Mouse (Mus musculus) testis, postnatal 14 days (tissue): Measurements from ENCODE around the gene Tnrc6b.

Experiments
- DNase-seq: peaks from one replicate; pipeline ENCODE4 v3.0.0; 2021; ENCODE audit warnings: low spot score

Tnrc6b gene

DNA sequence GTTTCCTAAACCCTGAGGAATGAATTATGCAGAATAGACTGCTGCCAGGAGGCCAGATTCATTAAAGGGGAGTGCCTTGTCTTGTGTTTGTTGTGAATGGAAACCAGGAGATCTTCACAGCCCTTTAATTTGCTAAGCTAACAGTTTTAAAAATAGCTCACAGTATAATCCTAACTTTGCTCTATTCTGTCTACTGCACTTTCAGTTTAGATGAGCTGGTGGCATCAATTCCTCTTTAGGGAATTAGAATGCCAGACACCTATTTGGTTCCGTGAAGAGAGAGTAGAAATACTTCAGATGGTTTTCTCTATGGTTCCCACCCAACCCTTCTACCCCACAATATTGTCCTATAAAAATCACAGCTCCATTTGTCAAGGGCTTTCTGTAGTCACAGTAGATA lies 74.6 kb downstream of the Tnrc6b start:
- DNase-seq, result no peak

DNA sequence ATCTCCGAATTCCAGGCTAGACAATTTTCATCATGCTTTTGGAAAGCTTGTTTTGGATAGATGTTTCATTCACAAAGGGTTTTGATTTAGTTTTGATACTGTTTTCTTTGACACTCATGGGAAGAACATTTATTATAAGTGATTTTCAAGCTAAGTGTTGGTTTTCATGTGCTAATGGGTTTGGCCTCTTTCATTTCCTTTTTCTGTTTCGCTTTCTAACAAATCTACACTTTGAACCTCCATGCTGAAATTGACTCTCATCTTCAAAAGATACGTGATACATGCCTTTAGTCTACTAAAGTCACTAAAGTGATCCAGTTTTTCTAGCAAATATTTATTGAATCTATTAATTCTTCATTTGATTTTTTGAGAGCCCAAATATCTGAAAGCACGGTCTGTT lies 76.6 kb downstream of the Tnrc6b start:
- no peak for DNase-seq

DNA sequence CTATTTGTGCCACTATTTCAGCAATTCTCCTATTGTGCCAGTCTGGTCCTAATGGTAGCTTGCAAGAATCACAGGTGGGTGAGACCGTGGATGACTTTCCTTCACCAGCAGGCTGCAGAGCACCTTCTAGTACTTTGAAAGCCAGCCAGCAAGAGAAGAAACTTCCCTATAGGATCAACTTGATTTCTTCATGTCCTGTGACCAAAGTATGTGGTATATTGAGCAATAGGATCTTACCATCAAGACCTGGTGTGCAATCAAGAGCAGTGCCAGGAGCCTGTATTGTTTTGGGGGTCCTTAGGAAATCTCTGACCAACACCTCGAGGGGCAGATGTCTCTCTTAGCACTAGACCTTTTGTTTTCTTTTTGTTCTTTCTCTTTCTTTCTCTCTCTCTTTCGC lies 81.4 kb downstream of the Tnrc6b start:
- no peak for DNase-seq

DNA sequence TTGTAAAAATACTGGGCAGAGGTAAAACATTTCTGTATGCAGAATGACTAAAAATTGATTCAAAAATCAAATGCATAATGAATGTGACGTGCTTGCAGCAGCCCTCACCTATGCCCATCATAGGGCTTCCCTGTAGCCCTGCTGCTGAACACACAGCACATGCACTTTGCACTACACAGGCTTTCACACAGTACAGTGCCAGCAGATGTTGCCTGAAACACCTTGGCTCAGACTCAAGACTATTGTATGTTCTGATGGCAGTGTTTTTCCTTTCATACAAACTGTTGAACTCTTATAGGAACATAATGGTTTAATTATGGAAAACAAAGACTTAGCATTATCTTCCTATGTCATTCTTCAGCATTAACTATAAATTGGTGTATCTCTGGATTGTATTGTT lies 84.0 kb downstream of the Tnrc6b start:
- no peak for DNase-seq

DNA sequence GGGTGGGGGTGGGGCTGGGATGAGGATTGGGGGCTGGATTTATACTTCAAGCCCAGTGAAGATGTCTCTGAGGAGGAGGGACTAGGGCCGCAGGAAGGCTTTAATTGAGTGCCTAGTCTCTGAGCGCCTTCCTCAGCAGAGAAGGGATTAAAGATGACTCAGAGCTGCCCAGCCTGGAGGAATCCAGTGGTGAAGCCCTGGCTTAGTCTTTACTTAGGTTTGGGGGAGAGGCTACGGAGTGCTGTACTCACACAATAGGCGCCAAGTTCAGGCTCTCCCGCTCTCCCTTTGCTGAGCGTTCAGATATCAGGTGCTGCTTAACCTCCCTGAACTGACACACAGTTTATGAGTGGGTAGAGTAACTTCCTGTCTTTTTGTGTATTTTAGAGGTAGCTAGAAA lies 86.6 kb downstream of the Tnrc6b start:
- DNase-seq, result peak; percentile 12

DNA sequence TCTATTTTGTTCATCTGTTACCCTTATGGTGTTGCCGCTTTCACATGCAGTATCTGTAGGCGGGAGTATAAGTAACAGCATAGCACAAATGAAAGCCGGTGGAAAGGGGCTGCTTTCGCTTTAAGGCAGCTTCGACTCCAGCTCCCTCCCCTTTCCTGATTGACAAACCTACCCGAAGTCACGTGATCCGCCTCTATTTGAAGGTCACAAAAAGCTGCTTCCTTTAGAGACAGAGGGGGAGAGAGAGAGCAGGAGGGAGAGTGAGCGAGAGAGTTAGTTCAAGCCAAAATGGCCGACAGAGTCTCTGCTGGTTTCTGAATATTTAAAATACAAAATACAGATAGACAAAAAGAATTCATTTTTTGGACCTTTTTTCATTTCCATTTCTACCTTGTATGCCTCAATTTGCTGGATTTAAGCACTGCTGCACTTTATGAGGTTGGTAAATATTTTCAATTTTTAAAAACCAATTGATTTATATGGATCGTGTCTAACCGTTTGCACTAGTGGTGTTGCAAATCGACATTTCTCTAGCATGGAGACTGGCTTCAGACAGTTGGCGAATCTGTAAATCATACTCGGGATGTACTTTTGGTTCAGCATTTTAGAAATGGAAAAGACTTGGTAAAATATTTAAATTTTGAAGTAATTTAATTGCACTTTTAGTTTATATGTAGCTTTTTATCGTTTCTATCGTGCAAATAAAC lies 87.4 kb downstream of the Tnrc6b start:
- peak; percentile 89 for DNase-seq

DNA sequence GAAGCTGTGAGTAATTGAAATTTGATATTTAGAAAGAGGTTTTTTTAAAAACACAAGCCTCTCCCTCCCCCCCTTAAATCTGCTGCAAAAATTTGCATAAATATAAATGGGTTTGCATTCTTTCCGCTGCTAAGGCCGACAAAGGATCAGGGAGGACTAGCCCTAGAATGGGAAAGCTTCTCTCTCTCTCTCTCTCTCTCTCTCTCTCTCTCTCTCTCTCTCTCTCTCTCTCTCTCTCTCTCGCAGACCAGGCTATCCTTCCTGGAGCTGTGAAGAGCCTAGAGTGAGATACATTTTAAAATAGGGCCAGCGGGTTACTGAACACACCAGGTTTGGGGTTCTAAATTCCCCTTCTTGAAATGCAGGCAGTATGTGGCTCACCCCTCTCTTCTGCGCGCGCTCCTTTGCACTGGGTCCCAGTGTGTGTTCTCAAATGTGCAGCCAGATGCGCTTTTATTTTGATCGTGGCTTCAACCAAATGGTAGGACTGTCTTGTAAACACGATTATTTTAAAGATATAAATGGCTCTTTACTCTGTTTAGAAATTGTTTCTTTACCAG lies 88.0 kb downstream of the Tnrc6b start:
- no peak for DNase-seq

DNA sequence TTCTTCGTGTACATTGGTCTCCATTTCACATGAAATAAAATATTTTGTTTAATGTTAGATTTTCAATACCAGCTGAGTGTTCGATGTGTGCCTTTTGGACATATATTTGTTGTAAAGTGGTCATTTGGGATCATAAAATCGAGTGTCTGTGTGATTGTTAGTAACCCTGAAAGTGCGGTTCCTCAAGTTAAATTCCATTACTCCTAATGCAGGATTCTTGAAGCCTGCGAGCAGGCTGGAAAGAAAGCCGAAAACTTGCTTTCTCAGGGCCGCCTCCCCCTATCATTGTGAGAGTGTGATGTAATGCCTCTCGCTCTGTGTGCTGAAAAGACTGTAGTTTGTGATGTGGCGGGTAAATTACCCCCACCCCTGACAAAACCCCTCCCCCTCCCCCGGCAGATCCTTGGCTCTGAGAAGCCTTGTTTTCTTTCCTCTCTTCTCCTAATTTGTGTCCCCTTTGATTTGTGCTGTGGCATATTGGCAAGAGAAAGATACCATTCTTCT lies 88.6 kb downstream of the Tnrc6b start:
- no peak for DNase-seq

DNA sequence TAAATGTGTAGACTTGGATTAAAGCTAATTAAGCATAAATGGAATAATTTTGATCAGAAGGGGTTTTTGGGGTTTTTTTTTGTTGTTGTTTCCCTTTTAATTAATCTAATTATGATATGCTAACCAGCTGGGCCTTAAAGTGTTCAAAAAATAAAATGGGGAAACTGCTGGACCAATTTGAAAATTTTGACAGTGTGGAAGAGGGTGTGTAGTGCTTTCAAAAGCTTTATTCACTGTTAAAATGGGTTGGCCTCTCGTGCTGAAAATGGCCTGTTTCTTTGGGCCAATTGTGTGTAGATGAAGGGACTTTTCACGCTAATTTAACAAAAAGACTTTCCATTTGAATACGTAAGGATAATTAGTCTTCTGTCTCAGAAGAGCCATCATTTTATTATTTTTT lies 89.1 kb downstream of the Tnrc6b start:
- no peak for DNase-seq

DNA sequence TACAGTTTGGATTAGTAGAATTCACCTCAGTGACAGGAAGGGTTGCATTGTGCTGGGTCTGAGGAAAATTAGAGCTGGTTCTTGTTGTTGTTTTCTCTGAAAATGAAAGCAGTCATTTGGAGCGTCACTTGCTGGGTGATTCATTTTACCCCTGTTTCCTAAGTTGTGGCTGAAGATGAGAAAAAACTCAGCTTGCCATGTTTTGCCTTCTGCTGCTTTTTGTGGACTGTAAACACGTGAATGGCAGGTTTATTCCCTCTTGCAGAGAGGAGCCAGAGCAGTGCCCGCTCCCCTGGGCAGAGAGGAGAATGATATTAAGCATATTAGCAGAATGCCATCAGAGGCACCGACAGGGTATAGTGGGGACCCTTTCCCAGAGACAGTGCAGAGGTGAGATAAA lies 89.7 kb downstream of the Tnrc6b start:
- no peak for DNase-seq

DNA sequence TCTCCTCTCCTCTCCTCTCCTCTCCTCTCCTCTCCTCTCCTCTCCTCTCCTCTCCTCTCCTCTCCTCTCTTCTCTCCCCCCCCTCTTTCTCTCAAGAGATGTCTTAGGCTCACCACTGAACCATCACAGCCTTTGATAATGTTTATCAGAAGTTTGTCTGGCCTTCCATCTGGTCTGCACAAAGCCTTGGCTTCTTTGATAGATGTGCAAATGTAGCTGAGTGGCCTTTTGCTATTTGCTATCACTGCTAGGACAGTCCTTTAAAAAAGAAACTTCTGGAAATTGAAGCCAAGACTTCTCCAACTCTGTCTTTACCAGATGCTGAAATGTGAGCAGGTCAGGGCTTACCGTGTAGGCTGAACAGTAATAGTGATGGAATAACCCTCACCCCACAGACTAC lies 90.5 kb downstream of the Tnrc6b start:
- no peak for DNase-seq

DNA sequence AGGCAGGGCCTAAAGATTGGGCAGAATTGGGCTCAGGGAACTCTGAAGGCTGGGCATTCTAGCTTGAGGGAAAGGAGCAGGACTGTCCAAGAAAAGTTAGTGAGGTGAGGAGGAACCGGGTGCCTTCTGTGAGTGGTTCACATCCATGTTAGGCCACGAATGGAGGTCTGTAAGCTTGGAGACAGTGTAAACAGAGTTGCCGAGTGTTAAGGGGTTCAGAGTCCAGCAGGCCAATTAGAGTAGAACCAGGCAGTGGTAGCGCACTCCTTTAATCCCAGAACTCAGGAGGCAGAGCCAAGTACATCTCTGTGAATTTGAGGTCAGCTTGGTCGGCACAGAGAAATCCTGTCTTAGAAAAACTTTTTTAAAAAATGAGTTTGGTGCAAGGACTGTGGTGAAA lies 96.0 kb downstream of the Tnrc6b start:
- DNase-seq, result no peak

DNA sequence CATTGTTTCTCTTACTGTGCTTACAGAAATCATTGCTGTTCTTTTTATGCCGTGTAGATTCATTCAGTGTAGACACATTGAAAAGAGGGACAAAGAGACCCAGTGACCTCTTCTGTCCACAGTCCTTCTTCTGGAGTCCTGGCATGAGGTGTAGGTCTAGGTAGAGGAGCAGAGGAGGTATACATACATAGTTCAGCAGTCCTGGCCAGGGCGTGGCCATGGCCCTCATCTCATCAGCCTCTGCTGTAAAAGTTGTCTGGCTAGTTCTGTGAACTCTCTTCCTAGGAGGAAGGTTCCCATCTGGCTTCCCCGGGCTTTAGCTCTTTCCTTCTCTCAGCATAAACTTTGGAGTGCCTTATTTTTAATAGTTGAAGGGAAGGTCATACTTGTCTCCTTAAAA lies 99.1 kb downstream of the Tnrc6b start:
- no peak for DNase-seq

DNA sequence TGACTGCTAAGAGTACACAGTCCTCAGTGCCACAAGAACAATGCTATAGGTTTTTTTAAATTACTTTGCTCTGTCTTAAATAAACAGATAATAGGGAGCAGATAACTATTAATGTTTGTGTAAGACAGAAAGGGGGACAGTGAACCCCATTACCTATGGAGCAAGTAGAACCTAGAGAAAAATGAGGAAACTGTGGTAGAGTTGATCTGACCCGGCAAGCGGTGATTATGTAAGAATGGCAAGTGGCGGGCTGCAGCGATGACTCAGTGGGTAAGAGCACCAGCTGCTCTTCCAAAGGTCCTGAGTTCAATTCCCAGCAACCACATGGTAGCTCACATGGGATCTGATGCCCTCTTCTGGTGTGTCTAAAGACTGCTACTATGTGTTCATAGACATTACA lies 101.7 kb downstream of the Tnrc6b start:
- DNase-seq, result no peak

DNA sequence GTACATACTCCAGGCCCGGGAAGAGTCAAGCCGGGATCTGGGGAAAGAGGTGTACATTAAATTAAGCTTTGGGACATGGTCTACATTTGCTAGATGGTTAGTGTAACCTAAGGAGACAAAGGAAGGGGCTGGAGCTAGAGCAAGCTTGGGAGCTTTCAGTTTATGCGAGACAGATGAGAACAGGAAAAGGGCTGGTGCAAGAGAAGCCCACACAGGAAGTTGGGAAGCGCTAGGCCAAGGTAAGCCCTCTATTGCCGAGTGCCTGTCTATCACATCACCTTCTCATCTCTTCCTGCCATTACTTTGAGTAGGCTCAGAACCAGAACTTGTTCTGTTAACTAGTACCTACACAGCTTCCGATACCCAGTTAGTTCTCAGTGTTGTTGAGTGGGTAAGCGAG lies 103.7 kb downstream of the Tnrc6b start:
- no peak for DNase-seq

DNA sequence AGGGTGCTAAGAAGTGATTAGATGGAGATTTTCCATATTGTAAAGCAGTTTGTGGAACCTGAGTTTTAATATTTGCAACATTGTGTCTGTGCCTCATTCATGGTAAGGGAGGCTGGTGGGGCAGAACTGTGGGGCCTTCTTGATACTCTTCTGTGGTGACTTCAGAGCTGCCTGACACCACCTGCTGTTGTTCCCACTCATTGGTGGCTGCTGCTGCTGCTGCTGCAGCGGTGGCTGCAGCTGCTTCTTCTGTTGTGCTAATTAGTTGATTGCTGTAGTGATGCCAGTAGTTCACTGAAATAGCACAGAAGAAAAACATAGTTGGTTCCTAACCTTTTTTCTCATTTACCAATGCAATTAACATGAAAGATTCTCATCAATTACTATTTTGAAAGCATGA lies 111.2 kb downstream of the Tnrc6b start:
- DNase-seq, result peak; percentile 18

DNA sequence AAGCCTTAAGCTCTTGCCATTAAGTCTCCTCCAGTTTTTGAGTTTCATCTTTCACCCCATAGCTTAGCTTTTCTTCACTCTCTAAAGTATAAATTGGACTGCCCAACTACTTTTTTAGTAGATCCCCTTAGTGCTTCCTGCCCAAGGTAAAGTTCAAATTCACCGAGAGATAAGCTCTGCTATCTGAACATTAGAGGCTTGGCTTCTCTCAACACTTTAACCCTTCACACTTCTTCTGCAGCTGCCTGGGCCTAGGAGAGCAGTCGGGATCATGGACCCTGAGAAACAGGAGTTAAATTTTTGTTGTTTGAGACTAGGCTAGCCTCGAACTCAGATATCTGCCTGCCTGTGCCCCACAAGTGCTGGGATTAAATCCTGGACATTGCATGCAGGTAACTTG lies 120.1 kb downstream of the Tnrc6b start:
- DNase-seq, result no peak

DNA sequence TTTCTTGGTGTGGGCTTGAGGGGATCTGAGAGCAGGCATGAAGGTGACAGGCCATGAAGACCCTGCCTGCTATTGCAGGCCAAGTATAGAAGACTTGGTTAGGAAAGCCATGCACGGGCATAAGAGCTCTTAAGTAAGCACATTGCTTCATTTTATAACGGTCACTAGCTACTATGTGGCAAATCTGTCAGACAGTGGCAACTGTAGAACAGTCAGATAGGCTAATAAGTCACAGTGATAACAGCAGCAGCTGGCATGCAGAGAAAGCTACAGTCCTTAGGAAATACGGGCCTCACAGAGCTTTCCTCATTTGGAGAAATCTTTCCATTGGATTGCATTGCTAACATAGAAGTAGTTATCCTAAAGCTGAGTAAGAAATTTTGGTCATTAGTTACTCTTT lies 121.7 kb downstream of the Tnrc6b start:
- peak; percentile 19 for DNase-seq

DNA sequence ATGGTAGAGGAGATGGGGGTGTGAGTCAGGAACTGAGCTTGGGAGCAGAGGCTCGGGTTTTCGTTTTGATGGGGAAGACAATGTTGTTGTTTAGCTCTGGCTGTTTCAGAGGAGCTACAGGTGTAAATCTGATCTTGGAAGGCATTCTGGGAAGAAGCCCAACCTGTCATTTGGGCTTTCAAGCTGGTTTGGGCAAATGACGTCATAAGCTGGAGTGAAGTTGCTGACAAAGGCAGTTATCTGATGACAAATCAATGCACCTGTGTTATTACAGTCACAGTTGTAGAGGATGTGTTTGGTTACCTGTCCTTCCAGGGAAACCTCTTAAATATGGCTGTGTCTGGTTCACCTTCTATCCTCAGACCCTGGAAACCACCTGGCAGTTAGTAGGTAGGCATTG lies 125.1 kb downstream of the Tnrc6b start:
- DNase-seq, result no peak

DNA sequence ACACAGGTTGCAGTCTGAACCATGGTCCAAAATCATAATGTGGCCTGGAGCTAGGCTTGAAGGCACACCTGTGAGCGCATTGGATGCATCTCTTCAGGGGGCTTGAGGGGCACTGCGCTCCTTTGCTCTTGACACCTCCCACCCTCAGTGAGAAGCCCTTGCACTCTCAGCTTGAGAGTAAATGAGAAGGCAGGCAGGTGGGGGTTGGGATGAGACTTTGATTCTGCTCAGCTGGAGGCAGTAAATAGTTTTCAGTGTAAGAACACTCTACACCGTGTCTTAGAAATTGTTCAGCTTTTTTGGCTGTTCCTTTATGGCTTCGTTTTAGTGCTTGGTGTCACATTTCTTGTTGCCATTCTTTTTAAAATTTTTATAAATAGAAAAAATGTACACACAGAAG lies 127.7 kb downstream of the Tnrc6b start:
- no peak for DNase-seq

DNA sequence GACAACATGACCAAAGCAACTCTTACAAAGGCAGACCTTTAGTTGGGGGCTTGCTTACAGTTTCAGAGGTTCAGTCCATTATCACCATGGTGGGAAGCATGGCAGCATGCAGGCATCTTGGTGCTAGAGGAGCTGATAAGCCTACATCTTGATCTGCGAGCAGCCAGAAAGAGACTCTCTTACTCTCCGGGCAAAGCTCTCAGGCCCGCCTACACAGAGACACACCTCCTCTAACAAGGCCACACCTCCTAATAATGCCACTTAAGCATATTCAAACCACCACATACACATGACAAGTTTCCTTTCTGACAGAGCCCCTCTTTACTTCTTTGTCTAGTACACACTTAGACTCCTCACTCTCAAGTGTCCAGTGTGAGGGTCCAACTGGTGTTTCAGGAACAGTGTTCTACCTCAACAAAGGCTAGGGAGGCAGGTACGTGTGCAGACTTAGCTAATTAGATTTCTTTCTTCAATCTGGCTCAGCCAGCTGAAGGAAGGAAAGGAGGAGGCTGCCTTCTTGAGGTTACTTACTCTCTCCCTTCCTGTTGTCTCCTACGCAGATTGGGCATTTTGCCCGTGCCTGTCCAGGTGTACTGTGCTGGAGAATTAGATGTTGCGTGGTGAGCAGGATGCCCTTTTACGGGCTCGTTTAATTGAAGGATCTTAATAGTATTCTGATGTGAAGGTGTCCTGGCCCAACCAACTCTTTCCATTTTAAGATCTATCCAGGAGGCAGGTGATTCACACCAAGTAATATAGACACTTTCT lies 128.7 kb downstream of the Tnrc6b start:
- DNase-seq, result no peak

DNA sequence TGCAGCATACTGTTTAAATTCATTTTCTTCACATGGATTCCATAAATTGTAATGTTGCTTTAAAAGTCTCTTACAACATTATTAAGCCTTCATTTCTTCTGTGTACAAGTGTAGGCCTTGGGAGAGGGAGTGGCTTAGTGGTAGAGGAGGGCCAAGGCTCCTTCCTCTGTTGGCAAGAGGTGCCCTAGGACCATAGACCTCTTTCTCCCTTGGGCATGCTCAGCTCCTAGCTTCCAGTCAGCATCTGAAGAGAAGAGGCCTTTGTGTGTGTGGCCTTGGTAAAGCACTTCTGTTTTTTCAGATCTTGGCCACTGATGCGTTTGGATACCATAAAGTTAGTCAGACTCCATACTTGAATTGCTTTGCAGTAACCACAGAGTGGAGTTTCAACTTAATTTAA lies 133.1 kb downstream of the Tnrc6b start:
- DNase-seq, result no peak

DNA sequence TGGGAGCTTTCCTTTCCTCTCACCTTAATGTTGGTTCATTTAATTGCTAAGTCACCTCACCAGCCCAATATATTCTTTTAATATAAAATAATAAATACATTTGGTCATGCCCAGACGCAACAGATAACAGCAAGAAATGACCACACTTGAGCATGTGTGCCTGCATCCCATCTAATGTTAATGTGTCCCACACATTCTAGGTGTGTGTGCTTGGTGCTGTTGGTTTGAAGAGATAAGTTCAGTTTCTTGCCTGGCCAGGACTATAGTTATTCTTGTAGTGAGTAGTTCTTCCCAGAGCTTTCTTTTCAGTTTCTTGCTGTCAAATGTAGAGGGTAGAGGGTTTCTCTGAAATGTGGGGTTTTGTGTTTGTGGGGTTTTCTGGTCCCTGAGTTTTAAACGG lies 133.8 kb downstream of the Tnrc6b start:
- DNase-seq, result no peak
